Comparison of ENCODE assay signal across 26 mouse cellular contexts in the genomic region with DNA sequence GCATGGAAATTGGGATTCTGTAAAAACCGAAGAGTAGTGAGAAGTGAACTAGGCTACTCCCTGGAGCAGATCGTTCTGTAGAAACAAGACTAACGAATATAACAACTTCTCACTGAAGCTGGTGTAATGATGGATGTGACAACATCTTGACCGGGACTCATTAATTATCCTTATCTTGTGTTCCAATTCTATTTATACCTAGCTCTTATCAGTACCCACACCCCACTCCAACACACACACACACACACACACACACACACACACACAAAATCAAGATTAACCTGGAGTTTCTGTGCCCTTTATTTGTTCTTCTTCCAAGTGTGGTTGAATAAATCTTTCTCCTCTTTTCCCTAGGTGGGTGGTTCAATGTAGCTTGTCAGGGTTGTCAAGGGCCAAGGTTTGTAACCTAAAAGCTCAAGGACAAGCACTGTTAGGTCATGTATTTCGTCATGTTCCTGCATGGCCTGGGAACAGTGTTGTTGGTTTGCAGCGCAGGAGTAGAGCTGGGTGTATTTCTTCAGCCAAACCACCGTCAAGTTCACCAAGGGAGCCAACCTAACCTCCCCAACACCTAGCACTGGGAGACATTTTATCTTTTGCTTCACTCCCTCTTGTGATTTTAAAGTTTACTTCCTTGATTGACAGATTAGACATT.
A peak's percentile ranks its signal among the peaks of the same experiment; 100 is the strongest.
DNase-seq lines count a peak whose midpoint lies in the region; ATAC-seq and TF ChIP-seq lines count a peak whose summit lies in the region.
"Had no signal": no experiment of that assay in that cellular context is flagged by ENCODE, and none has a peak within 500 bp of the region (broad histone marks: within the 10 kb centered on the region; RNA-seq: fewer than 3 reads in every experiment).

No protein-coding gene starts in this region.

- H3K9ac ChIP-seq in liver, adult 2 months (ENCODE audit: low read depth, low read length), result no peak overlapping the region
- no peak overlapping the region for H3K9ac ChIP-seq in liver, embryonic 11.5 days (ENCODE audit: low read depth, low read length)
- no peak overlapping the region for H3K9ac ChIP-seq in stomach, embryonic 14.5 days (replicated peaks; ENCODE audit: low read depth, low read length)
- H3K9ac ChIP-seq: embryonic facial prominence, embryonic 15.5 days; hindbrain, embryonic 12.5 days had no signal

- peak; percentile 28 for DNase-seq in liver, adult 2 months (ENCODE audit: extremely low read depth, low read depth, low spot score)
- no peak for DNase-seq in liver, embryonic 11.5 days (ENCODE audit: low spot score)
- peak; percentile 3 for DNase-seq in MN1 (ENCODE audit: low spot score)
- DNase-seq in Muller cell, postnatal 12 days (ENCODE audit: inconsistent ontology term), result no peak
- DNase-seq: adrenal gland, adult 2 months; B cell, adult 2 months; cerebellum, adult 11 months; cerebellum, adult 8-10 months; cerebellum, postnatal 14 days; embryo, embryonic 11 days; gastrocnemius, adult 2 months; gastrocnemius, postnatal 25 days; heart, postnatal 10 days; heart, postnatal 4 days had no signal

- TF ChIP-seq CTCF in liver, adult 2 months (IDR thresholded peaks at IDR 0.05; ENCODE audit: low read depth, low read length), result no peak

- no peaks in the 10 kb centered on the region for H3K79me2 ChIP-seq in liver, adult 2 months (ENCODE audit: control insufficient read depth, insufficient read depth, low read length)

- no peak overlapping the region for H3K4me2 ChIP-seq in liver, embryonic 11.5 days
- H3K4me2 ChIP-seq in stomach, embryonic 14.5 days (replicated peaks; ENCODE audit: low read depth, low read length), result no peak overlapping the region
- H3K4me2 ChIP-seq: embryonic facial prominence, embryonic 15.5 days; hindbrain, embryonic 12.5 days had no signal

- no peak for TF ChIP-seq POLR2A in liver, adult 2 months (IDR thresholded peaks at IDR 0.05; ENCODE audit: extremely low read depth, insufficient read depth, low read length)

- H3K4me1 ChIP-seq in liver, adult 2 months (ENCODE audit: control insufficient read depth, insufficient read depth, low read length), result no peaks in the 10 kb centered on the region
- no peaks in the 10 kb centered on the region for H3K4me1 ChIP-seq in liver, embryonic 11.5 days (replicated peaks; ENCODE audit: control insufficient read depth, insufficient read depth, low read length)
- H3K4me1 ChIP-seq in stomach, embryonic 14.5 days (ENCODE audit: control insufficient read depth, insufficient read depth, low read length), result no peaks in the 10 kb centered on the region
- H3K4me1 ChIP-seq: embryonic facial prominence, embryonic 15.5 days; forebrain, embryonic 10.5 days; hindbrain, embryonic 12.5 days had no signal

- H3K9me3 ChIP-seq in liver, embryonic 11.5 days (ENCODE audit: control insufficient read depth, low read length), result no peaks in the 10 kb centered on the region
- no peaks in the 10 kb centered on the region for H3K9me3 ChIP-seq in stomach, embryonic 14.5 days (ENCODE audit: control insufficient read depth, low read depth, low read length)
- H3K9me3 ChIP-seq: embryonic facial prominence, embryonic 15.5 days; forebrain, embryonic 10.5 days; hindbrain, embryonic 12.5 days had no signal

- no peak overlapping the region for H3K4me3 ChIP-seq in liver, adult 2 months (ENCODE audit: insufficient read depth, low read depth, low read length)
- no peak overlapping the region for H3K4me3 ChIP-seq in liver, embryonic 11.5 days (ENCODE audit: low read depth, low read length)
- H3K4me3 ChIP-seq in stomach, embryonic 14.5 days (ENCODE audit: low read depth, low read length), result no peak overlapping the region
- H3K4me3 ChIP-seq: embryonic facial prominence, embryonic 15.5 days; erythroblast, embryonic 14.5 days; forebrain, embryonic 10.5 days; gastrocnemius, adult 2 months; hindbrain, embryonic 12.5 days had no signal

- no peaks in the 10 kb centered on the region for H3K27me3 ChIP-seq in liver, adult 2 months (ENCODE audit: control insufficient read depth, insufficient read depth, low read length)
- H3K27me3 ChIP-seq in liver, embryonic 11.5 days (replicated peaks; ENCODE audit: control insufficient read depth, insufficient read depth, low read length), result no peaks in the 10 kb centered on the region
- no peaks in the 10 kb centered on the region for H3K27me3 ChIP-seq in stomach, embryonic 14.5 days (ENCODE audit: control insufficient read depth, insufficient read depth, low read length)
- H3K27me3 ChIP-seq: embryonic facial prominence, embryonic 15.5 days; hindbrain, embryonic 12.5 days; Patski had no signal

- H3K27ac ChIP-seq in liver, adult 2 months (replicated peaks; ENCODE audit: insufficient read depth, low read depth, low read length), result no peak overlapping the region
- H3K27ac ChIP-seq in liver, embryonic 11.5 days (ENCODE audit: low read depth, low read length), result no peak overlapping the region
- H3K27ac ChIP-seq in stomach, embryonic 14.5 days (ENCODE audit: low read length), result no peak overlapping the region
- H3K27ac ChIP-seq: embryonic facial prominence, embryonic 15.5 days; forebrain, embryonic 10.5 days; gastrocnemius, adult 2 months; hindbrain, embryonic 12.5 days had no signal

- 65% methylated on average over 7 of the region's 7 CpGs for WGBS in liver, adult 2 months
- 74% methylated on average over 7 of the region's 7 CpGs for WGBS in liver, embryonic 11.5 days
- WGBS in stomach, embryonic 14.5 days, result 54% methylated on average over 7 of the region's 7 CpGs

- no peaks in the 10 kb centered on the region for H3K36me3 ChIP-seq in liver, adult 2 months (ENCODE audit: control insufficient read depth, insufficient read depth, low read length)
- H3K36me3 ChIP-seq in liver, embryonic 11.5 days (ENCODE audit: control insufficient read depth, insufficient read depth, low read length), result no peaks in the 10 kb centered on the region
- H3K36me3 ChIP-seq in stomach, embryonic 14.5 days (ENCODE audit: control insufficient read depth, insufficient read depth, low read length), result no peaks in the 10 kb centered on the region
- H3K36me3 ChIP-seq: embryonic facial prominence, embryonic 15.5 days; forebrain, embryonic 10.5 days; G1E; hindbrain, embryonic 12.5 days had no signal

- ATAC-seq in liver, embryonic 11.5 days (replicated peaks; ENCODE audit: low FRiP score), result no peak
- ATAC-seq in stomach, embryonic 14.5 days (ENCODE audit: insufficient number of reproducible peaks, insufficient read depth, low FRiP score, low read depth), result peak; percentile 49
- ATAC-seq in inflammation-experienced regulatory T-cells, adult 6 months, result no peak
- ATAC-seq: activated CD4-positive, CD25-positive, alpha-beta regulatory T cell, adult 4 months; CD4-positive, CD25-positive, alpha-beta regulatory T cell, adult 4 months; forebrain, embryonic 14.5 days; hindbrain, embryonic 16.5 days; Patski had no signal

Comparison
In these comparisons a context has a peak if more than half of its experiments do, and no peak if none do; other contexts are left out.
1. DNase-seq: peak in liver, adult 2 months (single experiment) and MN1 (single experiment); none in liver, embryonic 11.5 days (single experiment) and Muller cell, postnatal 12 days (single experiment).